Mouse (Mus musculus): Measurements from ENCODE around the gene Rab4a. TPM values are rescaled to one million over a fixed set of nuclear protein-coding genes. Genes with fewer than 3 reads are reported as not detected.
A peak's percentile ranks its signal among the peaks of the same experiment; 100 is the strongest.
"Not testable (repeated sequence)": the region's sequence is repeated elsewhere in the genome, so short reads cannot be mapped to it uniquely, and the experiment has no call there.

The Rab4a gene
- total RNA-seq, 2 experiments from 2014 or later, result 8.0 to 9.5 TPM

DNA sequence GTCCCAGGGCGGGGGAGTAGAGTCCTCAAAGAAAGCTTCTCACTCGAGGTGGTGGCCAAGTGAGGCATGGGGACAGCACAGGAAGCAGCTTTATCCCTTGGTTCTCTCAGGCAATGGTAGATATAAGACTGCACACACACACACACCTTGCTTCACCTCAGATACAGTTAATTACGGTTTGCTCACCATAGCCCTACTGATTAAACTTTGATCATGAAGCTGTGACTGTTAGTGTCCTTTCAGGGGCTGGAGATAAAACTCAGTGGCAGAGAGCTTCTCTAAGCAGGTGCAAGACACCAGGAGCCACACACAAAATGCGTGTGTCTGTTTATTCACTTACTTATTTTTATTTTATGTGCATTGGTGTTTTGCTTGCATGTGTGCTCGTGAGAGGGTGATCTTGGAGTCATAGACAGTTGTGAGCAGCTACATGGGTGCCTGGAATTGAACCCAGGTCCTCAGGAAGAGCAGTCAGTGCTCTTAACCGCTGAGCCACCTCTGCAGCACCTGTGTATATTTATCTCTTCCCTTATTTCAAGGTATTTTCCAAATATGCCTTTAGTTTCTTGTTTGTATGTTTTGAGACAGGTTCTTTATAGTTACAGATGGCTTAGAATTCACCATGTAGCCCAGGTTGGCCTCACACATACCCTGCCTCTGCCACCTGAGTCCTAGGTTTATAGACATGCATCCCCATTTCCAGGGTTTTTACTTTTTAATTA is 2.2 kb downstream of the Rab4a start:
- intact Hi-C loops (cut with DNase I), result no loop called here
- no peak for DNase-seq

DNA sequence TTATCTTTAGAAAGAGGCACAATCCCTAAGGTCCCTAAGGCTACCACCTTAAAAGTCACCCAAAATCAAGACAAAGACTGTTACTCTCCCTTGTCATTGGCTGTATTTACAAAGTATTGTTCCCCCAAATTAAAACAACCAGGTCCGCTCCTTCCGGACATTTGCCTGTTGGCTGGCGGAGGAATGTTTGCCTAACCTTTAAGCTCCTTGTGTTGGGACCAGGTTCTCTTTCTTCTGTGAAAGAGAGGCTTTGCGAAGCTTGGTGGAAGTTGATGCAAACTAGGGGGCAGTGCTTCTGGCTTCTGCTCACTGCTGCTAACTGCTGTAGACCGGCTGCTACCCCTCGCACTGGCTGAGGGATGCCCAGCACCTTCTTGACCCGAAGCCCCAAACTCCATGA is 2.9 kb downstream of the Rab4a start:
- intact Hi-C loops (cut with DNase I), result no loop called here
- no peak for DNase-seq

DNA sequence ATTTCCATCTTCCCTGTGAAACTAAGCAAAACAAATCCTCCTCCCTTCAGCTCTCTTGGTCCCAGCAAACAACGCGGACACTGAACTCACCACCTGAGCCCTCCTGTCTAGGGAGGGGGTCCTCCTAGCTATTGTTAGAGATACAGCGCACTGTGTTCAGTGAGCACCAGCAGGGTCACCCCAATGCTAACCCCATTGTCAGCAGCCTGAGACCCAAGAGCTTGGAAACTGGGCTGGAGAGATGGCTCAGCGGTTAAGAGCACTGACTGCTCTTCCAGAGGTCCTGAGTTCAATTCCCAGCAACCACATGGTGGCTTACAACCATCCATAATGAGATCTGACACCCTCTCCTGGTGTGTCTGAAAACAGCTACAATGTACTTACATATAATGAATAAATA is 3.6 kb downstream of the Rab4a start:
- intact Hi-C loops (cut with DNase I); DNase-seq: not testable (repeated sequence)

DNA sequence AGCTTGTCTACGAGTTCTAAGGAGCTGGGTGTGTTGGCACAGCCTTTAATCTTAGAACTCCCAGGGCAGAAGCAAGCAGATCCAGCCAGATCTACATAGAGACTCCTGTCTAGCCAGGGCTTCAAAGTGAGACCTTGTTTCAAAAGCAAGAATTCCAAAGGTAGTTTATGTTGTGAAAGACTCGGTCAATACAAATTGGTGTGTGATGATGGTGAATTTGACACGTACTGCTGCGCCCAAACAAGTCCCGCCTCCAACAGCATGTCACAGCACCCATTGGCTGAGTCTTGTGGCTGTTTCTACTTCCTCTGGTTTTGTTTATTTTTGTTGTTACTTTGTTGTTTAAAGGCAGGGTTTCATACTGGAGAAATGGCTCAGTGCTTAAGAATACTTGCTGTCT is 6.4 kb downstream of the Rab4a start:
- DNase-seq, result no peak
- intact Hi-C loops (cut with DNase I), result no loop called here

DNA sequence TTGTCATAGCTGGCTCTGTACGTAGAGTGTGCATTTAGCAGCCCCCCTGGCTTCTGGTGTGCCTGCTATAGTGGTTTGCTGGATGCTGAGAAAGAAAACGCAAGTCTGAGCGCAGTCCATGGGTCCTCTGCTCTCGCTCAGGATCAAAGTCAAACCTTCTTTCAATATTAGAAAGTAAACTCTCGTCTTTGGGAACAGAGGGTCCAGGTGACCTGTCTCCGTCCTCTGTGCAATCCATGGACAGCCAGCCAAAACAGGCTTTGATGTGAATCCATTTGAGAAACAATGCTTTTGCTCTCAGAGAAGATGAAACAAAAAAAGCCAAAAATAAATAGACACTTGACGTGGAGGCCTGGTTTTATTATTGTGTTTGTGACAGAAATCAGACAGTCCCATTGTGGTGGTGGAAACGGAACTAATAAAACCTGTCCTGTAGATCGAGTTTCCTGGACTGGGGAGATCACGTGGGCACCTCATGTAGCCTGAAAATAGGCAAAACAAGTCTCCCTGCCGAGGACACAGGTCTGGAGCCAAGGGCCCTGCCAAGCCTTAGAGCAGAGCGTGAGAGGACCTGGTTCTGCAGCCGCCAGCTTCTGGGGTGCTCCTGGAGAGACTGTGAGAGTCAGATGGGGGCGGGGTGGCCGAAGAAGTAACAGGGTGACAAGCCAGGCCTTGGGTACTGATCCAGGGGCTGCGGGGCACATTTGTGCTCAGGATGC is 7.5 kb downstream of the Rab4a start:
- no peak for DNase-seq
- intact Hi-C loops (cut with DNase I), result no loop called here

DNA sequence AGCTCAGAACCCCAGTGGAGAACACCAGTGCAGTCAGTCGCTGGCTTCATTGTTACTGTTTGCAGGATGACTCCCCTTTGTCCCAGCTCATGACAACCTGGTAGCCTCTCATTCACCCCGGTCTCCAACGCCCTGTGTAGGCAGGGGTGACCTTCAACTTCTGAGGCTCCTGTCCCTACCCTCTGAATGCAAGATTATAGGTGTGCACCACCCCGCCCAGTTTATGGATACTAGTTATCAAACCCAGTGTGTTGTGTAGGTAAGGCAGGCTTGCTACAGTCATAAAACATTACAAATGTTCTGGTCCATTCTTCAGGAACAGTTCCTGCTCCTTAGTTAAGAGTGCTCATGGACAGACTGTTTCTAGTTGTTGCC is 8.1 kb downstream of the Rab4a start:
- no peak for DNase-seq
- intact Hi-C loops (cut with DNase I), result no loop called here

DNA sequence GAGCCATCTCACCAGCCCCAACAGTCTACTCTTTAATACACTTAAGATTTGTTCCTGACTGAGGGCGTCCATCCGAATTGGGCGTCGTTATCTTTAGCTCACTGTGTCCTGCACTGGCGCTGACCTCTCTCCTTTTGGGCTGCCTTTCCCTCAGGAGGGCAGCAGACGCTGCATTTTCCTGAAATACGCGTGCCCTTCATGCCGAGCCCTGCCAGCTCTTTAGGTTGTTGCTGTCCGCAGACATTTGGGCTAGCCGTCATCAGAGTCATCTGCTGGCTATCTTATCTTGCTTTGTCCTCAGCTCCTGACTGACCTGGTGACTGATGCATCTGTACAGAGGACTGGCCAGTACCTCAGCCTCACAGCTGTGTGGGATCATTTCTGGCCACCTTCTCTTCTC is 9.5 kb downstream of the Rab4a start:
- intact Hi-C loops (cut with DNase I), result no loop called here

DNA sequence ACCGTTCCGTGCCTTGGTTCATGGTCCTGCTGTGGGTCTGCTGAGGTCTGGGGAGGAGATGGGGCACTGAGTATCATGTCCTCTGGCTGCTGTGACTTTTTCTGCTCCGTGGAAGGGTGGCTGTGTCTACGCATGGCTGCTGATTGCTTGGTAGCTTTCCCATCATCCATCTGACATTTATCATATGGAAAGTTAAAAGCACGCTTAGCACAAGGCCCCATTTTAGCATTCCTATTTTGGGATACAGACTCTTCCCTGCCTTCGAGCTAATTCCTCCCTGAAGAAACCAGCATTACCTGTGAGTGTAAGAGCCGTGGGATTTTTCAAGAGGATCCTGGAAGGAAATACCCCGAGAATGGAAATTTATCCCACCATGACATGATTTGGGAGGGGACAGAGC is 11.2 kb downstream of the Rab4a start:
- intact Hi-C loops (cut with DNase I), result no loop called here
- DNase-seq, result no peak

More for the DNA sequence above, 9.5 kb downstream of the Rab4a start:
- no peak for DNase-seq

DNA sequence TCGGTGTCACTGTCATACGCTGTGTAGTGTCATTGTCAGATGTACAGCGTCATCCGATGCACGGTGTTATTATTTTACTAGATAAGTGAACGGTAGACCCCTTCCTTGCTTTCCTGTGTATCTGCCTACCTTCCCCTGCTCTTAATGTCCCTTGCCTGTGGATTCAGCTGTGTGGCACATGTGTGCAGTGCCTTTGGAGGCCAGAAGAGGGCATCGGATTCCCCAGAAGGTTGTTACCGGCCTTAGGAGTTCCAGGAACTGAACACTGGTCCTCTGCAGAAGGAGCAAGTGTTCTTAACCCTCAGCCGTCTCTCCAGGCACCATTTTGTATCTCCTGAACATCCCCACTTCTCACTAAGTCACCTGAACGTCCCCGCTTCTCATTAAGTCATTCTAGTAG is 12.0 kb downstream of the Rab4a start:
- intact Hi-C loops (cut with DNase I), result no loop called here
- DNase-seq, result no peak

DNA sequence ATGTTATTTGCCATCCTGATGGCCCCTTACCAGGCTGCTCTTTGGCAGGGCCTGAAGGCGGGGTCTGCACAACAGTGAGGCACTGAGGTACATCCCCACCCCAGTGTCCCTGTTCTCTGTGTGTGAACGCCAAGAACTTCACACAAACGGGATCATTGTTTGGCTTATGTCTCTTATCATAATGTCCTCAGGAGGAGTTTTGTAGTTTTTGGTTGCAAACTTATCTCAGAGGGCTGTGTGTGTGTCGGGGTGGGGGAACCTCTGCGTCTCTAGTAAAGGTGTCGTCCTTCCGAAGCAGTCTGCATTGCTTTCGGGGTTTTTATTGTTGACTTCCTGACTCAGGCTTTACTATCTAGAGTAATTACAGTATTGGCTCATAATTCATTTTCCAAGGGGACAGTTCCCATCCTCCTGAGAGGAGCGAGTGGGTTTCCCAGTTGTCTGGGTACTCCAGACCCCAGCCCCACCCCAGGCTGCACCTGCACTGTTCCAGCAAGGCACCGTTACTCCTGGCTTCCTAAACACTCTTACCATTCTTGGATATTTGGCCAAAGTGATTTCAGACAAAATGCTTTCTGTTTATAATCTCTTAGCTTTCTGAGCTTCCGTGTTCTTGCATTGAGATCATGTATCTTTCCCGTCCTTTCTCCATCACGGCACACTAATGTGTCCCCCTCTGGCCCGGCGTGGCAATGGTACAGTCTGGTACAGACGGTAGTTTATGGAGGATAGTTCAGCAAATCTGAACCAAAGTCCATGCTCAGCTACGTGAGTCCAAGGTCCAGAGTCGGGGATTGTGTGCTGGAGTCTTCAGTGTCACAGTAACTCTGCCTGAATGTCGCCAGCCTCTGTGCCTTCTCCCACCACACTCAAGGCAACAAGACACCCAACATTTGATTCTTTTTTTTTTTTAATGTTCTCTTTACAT is 14.2 kb downstream of the Rab4a start:
- no peak for DNase-seq
- intact Hi-C loops (cut with DNase I), result no loop called here

DNA sequence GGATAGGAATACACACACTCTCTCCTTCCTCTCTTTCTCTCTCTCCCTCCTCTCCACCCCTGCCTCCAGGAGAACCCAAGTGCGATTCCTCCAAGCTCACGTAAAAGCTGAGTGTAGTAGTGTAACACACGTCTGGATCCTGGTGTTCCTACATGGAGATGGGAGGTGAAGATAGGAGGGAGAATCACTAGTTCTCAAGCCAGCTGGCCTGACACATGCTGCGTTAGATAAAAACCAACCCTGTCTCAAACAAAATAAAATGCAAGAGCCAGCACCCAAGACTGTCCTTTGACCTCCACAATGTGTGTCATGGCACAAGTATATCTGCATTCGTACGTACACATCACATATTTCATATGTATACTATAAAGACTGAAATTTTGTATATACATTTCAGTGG is 15.0 kb downstream of the Rab4a start:
- DNase-seq, result no peak
- intact Hi-C loops (cut with DNase I), result no loop called here

DNA sequence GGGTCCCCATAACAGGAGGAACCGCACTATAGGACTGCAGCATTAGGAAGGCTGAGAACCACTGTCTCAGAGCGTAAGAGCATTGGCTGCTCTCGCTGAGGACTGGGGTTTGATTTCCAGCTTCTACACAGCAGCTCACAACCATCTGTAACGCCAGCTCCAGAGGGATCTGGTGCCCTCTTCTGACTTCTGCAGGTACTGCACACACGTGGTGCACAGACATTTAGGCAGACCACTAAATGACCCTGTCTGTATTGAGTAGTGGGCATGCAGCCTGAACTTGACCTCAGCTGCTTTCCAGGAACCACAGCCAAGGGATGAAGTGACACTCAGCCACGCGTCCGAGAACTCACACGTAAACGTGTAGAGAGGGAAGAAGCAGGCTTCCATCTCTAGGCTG is 17.3 kb downstream of the Rab4a start:
- intact Hi-C loops (cut with DNase I), result no loop called here
- DNase-seq, result no peak

DNA sequence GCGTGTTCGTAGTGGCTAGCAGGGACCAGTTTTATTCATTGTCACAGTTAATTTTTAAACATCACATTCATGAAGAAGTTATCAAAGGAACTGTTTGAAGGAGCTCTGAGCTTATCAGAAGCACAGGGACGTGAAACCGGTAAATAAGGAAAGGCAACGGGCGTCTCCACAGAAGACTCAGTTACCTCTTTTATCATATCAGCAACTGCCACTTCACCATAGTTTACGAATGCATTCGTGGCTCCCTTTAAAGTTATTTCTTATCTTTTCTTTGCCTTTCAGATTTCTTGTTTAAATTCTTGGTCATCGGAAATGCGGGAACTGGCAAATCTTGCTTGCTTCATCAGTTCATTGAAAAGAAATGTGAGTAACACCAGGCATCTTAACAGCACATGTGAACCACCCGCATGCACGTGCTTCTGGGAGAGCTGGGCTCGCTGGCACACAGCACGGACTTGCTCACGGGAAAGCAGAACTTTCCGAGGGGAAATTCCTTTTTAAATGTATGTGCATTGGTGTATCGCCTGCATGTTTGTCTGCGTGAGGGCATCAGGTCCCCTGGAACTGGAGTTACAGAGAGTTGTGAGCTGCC is 17.8 kb downstream of the Rab4a start:
- intact Hi-C loops (cut with DNase I), result no loop called here
- DNase-seq, result no peak

DNA sequence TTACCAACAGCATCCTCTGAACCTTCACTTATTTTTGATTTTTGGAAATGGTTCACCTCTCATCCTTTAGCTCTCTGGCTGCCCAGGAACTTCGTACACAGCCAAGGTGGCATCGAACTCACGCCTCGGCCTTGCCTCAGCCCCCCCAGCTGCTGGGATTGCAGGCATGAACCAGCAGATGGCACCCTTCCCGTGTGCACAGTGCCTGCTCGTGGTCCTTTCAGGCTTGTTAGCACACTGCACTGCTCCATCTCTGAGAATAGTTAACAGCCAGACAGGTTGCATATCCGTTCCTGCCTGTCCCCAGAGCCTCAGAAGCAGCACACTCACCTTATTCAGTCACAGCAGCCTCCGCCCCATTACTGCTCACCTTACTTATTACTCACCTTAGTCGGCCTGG is 20.2 kb downstream of the Rab4a start:
- DNase-seq, result no peak
- intact Hi-C loops (cut with DNase I), result no loop called here

DNA sequence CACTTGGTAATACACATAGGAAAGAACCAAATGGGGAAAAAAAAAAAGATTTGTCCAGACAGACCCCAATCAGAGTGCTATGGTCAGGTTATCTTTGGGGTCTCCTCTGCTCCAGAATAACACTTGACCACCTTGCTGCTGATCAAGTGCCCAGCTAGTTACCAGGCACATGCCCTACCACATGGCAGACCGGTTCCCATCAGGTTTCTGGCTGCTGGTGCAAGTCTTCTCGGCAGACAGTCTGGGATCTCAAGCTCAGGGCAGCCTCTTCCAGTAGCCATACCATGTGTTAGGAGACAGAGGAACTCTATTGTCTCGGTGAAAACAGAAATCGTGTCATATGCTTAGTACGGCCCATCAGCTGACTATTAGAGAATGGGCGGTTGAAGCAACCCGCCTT is 21.0 kb downstream of the Rab4a start:
- DNase-seq, result no peak
- intact Hi-C loops (cut with DNase I), result no loop called here

DNA sequence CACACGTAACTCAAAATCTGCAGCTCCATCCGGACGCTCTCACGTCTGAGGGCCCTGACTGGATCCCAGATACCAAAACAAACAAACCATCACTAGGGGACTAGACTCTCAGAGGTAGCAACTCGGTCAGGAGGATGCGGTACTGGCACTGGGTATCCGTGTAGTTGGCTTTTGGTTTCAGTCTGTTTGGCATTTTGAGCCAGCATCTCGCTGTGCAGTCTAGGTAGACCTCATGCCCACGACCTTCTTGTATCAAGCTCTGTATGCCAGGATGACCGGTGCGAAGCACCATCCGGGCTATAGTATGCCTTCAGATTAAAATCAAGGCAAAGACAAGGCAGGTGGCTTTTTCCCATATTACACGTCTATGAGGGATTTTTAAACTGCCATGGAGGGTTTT is 21.7 kb downstream of the Rab4a start:
- no peak for DNase-seq
- intact Hi-C loops (cut with DNase I), result no loop called here

DNA sequence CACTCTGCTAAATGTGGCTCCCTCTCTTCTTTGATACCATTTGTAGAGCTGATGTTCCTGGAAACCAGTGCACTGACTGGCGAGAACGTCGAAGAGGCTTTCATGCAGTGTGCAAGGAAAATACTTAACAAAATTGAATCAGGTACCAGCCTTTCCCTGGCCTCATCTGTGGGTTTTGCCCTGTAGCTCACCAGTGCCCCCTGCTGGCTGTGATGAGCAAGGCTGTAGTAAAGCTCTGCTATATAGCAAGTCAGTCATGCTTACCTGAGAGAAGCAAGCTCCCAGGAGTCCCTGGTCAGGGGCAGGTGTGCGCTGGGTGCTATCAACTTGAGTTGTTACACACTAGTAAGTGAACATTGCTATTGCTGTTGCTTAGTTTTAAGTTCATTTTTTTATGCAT is 27.0 kb downstream of the Rab4a start:
- intact Hi-C loops (cut with DNase I), result no loop called here
- DNase-seq, result peak; percentile 34 to 52

DNA sequence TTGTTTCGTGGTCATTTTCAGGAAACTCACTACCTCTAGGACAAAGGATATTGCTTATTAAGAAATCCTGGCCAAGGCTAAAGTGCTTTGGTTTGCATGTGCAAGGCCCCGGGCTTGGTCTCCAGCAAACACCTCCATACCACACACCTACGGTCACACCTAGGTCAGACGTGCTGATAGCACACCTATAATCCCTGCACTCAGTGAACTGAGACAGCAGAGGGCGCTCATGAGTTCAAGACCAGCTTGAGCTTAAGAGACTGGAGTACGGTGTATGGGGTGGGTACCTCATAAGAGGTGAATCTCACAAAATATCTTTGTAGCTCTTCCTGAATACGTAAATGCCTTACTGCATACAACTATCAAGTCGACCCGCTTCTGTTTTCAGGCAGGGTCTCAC is 29.7 kb downstream of the Rab4a start:
- DNase-seq, result peak; percentile 32 to 61
- intact Hi-C loops (cut with DNase I), result loop anchor here (2.0 kb wide), 1 partner anchor 45 kb away; no protein-coding TSS in a partner anchor

DNA sequence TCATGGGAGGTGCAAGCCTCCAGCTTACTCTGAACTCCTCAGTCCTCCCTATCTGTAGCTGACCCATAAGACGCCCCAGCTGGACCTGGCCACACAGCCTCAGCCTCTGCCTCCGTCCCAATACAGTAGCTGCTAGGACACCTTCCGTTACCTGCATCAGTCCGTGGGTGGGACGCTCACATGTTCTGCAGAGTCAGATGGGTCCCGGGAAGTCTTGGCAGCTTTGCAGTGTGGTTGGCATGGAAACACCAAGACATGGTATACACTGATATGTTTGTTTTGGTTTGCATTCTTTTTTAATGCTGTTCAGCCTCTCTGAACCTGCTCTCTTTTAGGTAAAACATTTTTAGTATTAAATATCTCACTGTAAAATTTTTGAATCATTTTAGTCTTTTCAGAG is 30.6 kb downstream of the Rab4a start:
- intact Hi-C loops (cut with DNase I), result no loop called here

DNA sequence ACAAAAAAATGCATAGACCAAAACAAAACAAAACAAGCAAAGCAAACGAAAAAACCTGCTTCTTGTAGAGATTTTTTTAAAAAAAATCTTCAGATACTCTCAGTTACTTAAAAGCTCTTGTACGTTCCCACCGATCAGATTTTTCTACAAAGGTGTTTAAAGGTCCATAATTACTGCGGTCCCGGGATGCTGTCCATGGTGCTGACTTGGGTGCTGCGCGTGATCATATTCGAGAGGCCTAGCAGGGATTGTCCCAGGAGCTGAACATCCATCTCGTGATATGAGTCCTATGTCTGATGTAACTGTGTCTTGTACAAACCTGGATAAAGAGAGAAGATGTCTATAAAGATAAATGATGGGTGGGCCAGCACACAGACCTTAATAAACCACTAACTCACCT is 32.7 kb downstream of the Rab4a start:
- intact Hi-C loops (cut with DNase I), result no loop called here
- peak; percentile 8 to 36 for DNase-seq

More for the DNA sequence above, 30.6 kb downstream of the Rab4a start:
- no peak for DNase-seq
